Mouse (Mus musculus) MEL (cell line): ENCODE data around the gene Olfr1442. TPM values are rescaled to one million over a fixed set of nuclear protein-coding genes. Genes with fewer than 3 reads are reported as not detected.

Source experiments
- DNase-seq: peaks from one replicate; pipeline ENCODE4 v3.0.0; 2011; ENCODE audit warnings: low read depth, low spot score
- H3K27ac ChIP-seq: 2 replicates; pipeline ENCODE4 v1.5.1; 2012; ENCODE audit warnings: low read depth, mild to moderate bottlenecking, control low read depth, low read length, moderate library complexity; ENCODE audit not compliant: control insufficient read depth
- H3K27me3 ChIP-seq, 2 experiments: fragments of 150-350 bp in 1 of 2; sonication (generic) in 1 of 2; 2 replicates each; pipeline ENCODE4 v1.6.1; 2012; ENCODE audit warnings: low read length in 2 of 2, mild to moderate bottlenecking in 2 of 2, improper control_type of control experiment in 1 of 2, moderate library complexity in 1 of 2; ENCODE audit not compliant: insufficient read depth in 2 of 2, control insufficient read depth in 1 of 2
- H3K36me3 ChIP-seq, 2 experiments: 2 replicates each; pipeline ENCODE4 v1.6.1; 2012 to 2014; ENCODE audit warnings: low read length in 2 of 2, improper control_type of control experiment in 1 of 2, inconsistent platforms in 1 of 2, mild to moderate bottlenecking in 1 of 2; ENCODE audit not compliant: insufficient read depth in 2 of 2, control insufficient read depth in 1 of 2
- H3K4me1 ChIP-seq, 2 experiments: fragments of 150-350 bp in 1 of 2; sonication (generic) in 1 of 2; 2 replicates each; pipeline ENCODE4 v1.6.1; 2012; ENCODE audit warnings: low read length in 2 of 2, improper control_type of control experiment in 1 of 2, mild to moderate bottlenecking in 1 of 2; ENCODE audit not compliant: insufficient read depth in 2 of 2, control insufficient read depth in 1 of 2
- H3K4me3 ChIP-seq, 2 experiments: fragments of 150-350 bp in 1 of 2; sonication (generic) in 1 of 2; 2 replicates each; pipeline ENCODE4 v1.5.1; 2012; ENCODE audit warnings: low read depth in 2 of 2, low read length in 2 of 2, mild to moderate bottlenecking in 2 of 2, moderate library complexity in 2 of 2, control low read depth in 1 of 2, improper control_type of control experiment in 1 of 2; ENCODE audit not compliant: control insufficient read depth in 1 of 2, insufficient read depth in 1 of 2
- H3K79me2 ChIP-seq: 2 replicates; pipeline ENCODE4 v1.6.1; 2012; ENCODE audit warnings: mild to moderate bottlenecking, low read length, moderate library complexity; ENCODE audit not compliant: control insufficient read depth, poor library complexity, insufficient read depth
- H3K9ac ChIP-seq: 2 replicates; pipeline ENCODE4 v1.6.1; 2012; ENCODE audit warnings: low read depth, mild to moderate bottlenecking, control low read depth, low read length, moderate library complexity; ENCODE audit not compliant: control insufficient read depth, poor library complexity, severe bottlenecking
- H3K9me3 ChIP-seq: fragments of 150-350 bp; sonication (generic); replicated peaks from 2 replicates; pipeline ENCODE4 v1.6.1; 2012; ENCODE audit warnings: mild to moderate bottlenecking, low read length, improper control_type of control experiment, moderate library complexity; ENCODE audit not compliant: insufficient read depth
- BHLHE40 ChIP-seq: IDR thresholded peaks from 2 replicates; pipeline ENCODE4 v1.6.1; 2012; ENCODE audit warnings: low read depth, mild to moderate bottlenecking, inconsistent platforms, low read length, improper control_type of control experiment, borderline replicate concordance
- ETS1 ChIP-seq: IDR thresholded peaks from 2 replicates; pipeline ENCODE4 v1.6.1; 2012; ENCODE audit warnings: low read depth, mild to moderate bottlenecking, inconsistent platforms, low read length, improper control_type of control experiment, moderate library complexity
- GABPA ChIP-seq: IDR thresholded peaks from 2 replicates; pipeline ENCODE4 v1.6.1; 2012; ENCODE audit warnings: low read depth, mild to moderate bottlenecking, inconsistent platforms, low read length, improper control_type of control experiment, moderate library complexity
- HCFC1 ChIP-seq: IDR thresholded peaks from 2 replicates; pipeline ENCODE4 v1.6.1; 2012; ENCODE audit warnings: low read depth, mild to moderate bottlenecking, inconsistent platforms, low read length, improper control_type of control experiment, moderate library complexity
- MAFK ChIP-seq: IDR thresholded peaks from 2 replicates; pipeline ENCODE4 v1.6.1; 2011; ENCODE audit warnings: low read depth, mild to moderate bottlenecking, low read length, improper control_type of control experiment, borderline replicate concordance
- MAZ ChIP-seq: IDR thresholded peaks from 2 replicates; pipeline ENCODE4 v1.6.1; 2012; ENCODE audit warnings: low read depth, mild to moderate bottlenecking, inconsistent platforms, low read length, improper control_type of control experiment
- MEF2A ChIP-seq: IDR thresholded peaks from 2 replicates; pipeline ENCODE4 v1.6.1; 2014; ENCODE audit warnings: low read depth, mild to moderate bottlenecking, inconsistent platforms, low read length, improper control_type of control experiment; ENCODE audit not compliant: poor library complexity, insufficient replicate concordance, severe bottlenecking; ENCODE audit errors: extremely low read depth
- MYC ChIP-seq: IDR thresholded peaks from 2 replicates; pipeline ENCODE4 v1.6.1; 2011; ENCODE audit warnings: low read depth, mild to moderate bottlenecking, low read length, improper control_type of control experiment, moderate library complexity
- NELFE ChIP-seq: IDR thresholded peaks from 2 replicates; pipeline ENCODE4 v1.6.1; 2011; ENCODE audit warnings: low read depth, low read length, improper control_type of control experiment
- POLR2A ChIP-seq, 2 experiments: IDR thresholded peaks; 2 replicates each; pipeline ENCODE4 v1.6.1; 2011 to 2012; ENCODE audit warnings: low read length in 2 of 2, mild to moderate bottlenecking in 2 of 2, control low read depth in 1 of 2, improper control_type of control experiment in 1 of 2, low read depth in 1 of 2, moderate library complexity in 1 of 2; ENCODE audit not compliant: control insufficient read depth in 1 of 2, insufficient read depth in 1 of 2, poor library complexity in 1 of 2
- POLR2AphosphoS5 ChIP-seq: IDR thresholded peaks from 2 replicates; pipeline ENCODE4 v1.6.1; 2012; ENCODE audit warnings: low read depth, borderline replicate concordance, mild to moderate bottlenecking, inconsistent platforms, low read length, moderate library complexity, mixed read lengths
- RAD21 ChIP-seq: IDR thresholded peaks from 2 replicates; pipeline ENCODE4 v1.6.1; 2011; ENCODE audit warnings: mild to moderate bottlenecking, low read depth, low read length, improper control_type of control experiment
- RCOR1 ChIP-seq: IDR thresholded peaks from 2 replicates; pipeline ENCODE4 v1.6.1; 2012; ENCODE audit warnings: low read depth, mild to moderate bottlenecking, inconsistent platforms, low read length, improper control_type of control experiment
- TBP ChIP-seq: IDR thresholded peaks from 2 replicates; pipeline ENCODE4 v1.8.0; 2011; ENCODE audit warnings: low read depth, low read length, improper control_type of control experiment
- TCF12 ChIP-seq: IDR thresholded peaks from 2 replicates; pipeline ENCODE4 v1.6.1; 2014; ENCODE audit warnings: low read depth, mild to moderate bottlenecking, inconsistent platforms, low read length, improper control_type of control experiment, moderate library complexity
- USF1 ChIP-seq: IDR thresholded peaks from 2 replicates; pipeline ENCODE4 v1.6.1; 2014; ENCODE audit warnings: low read depth, mild to moderate bottlenecking, inconsistent platforms, low read length, improper control_type of control experiment, moderate library complexity
- ZKSCAN1 ChIP-seq: IDR thresholded peaks from 2 replicates; pipeline ENCODE4 v1.6.1; 2012; ENCODE audit warnings: low read depth, mild to moderate bottlenecking, inconsistent platforms, low read length, improper control_type of control experiment, moderate library complexity
- ZMIZ1 ChIP-seq: IDR thresholded peaks from 2 replicates; pipeline ENCODE4 v1.6.1; 2012; ENCODE audit warnings: low read depth, mild to moderate bottlenecking, inconsistent platforms, low read length, improper control_type of control experiment, moderate library complexity
- polyA plus RNA-seq, 2 experiments: library from polyadenylated mRNA; stranded (reverse) in 1 of 2; unstranded in 1 of 2; fragments of >175 nt in 1 of 2; fragments of >200 nt in 1 of 2; gene quantifications; 2 replicates each; pipeline versions ENCODE4 v1.2.1 to v1.2.4; 2012; ENCODE audit warnings: low replicate concordance in 2 of 2, low read depth in 1 of 2; ENCODE audit not compliant: insufficient read length in 2 of 2, insufficient read depth in 1 of 2, missing spikeins in 1 of 2
- total RNA-seq: library from RNA; depleted of rRNA; stranded (reverse); fragments of 300-350 nt; gene quantifications from 2 replicates; pipeline ENCODE4 v1.2.3, GENCODE M21; 2012

Olfr1442 gene
- total and polyA plus RNA-seq, 3 experiments, result not detected

GRCm38 (mm10) chr19:12638049-12638448, 32.2 kb upstream of the Olfr1442 start:
- H3K27ac ChIP-seq, result no peak overlapping the region
- TF ChIP-seq ZKSCAN1 (no peak), NELFE (no peak), TCF12 (no peak)
- TF ChIP-seq, all 39 proteins: peak for 0
- Histone ChIP-seq H3K4me3 (no peak overlapping the region), H3K79me2 (no peaks in the 10 kb centered on the region), H3K9ac (no peak overlapping the region), H3K4me1 (no peaks in the 10 kb centered on the region), H3K36me3 (no peaks in the 10 kb centered on the region), H3K9me3 (no peaks in the 10 kb centered on the region), H3K27me3 (no peaks in the 10 kb centered on the region; a peak in 2 of 4 replicates)
- no peak for DNase-seq

DNA sequence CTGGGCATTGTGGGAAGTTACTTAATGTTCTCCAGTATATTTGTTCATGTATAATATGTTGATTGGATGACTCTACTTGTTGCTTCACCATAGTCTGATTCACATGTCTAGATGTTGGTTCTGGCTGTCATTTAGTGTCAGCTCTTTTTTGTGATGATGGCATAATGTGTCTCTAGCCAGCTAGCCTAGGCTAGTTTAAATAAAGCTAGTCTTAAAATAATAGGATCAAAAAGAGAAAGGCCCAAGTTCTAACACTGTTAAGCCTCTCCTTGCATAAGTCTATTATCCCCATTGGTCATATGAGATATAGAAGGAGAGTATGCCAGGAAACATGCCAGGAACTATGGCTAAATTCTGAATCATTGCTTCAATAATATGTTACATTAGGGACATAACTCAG, 20.7 kb upstream of the Olfr1442 start:
- no peaks in the 10 kb centered on the region for H3K9me3 ChIP-seq
- H3K9ac ChIP-seq, result no peak overlapping the region
- no peak overlapping the region for H3K27ac ChIP-seq
- H3K36me3 ChIP-seq, result no peaks in the 10 kb centered on the region
- no peaks in the 10 kb centered on the region for H3K79me2 ChIP-seq
- H3K4me3 ChIP-seq, result no peak overlapping the region
- H3K4me1 ChIP-seq, result no peaks in the 10 kb centered on the region
- no peak for TF ChIP-seq BHLHE40
- TF ChIP-seq RAD21, result no peak
- no peak for TF ChIP-seq TBP
- TF ChIP-seq USF1, result no peak
- no peak for TF ChIP-seq MYC
- no peak for TF ChIP-seq ETS1
- no peak for TF ChIP-seq POLR2AphosphoS5
- no peak for TF ChIP-seq GABPA
- TF ChIP-seq TCF12, result no peak
- no peak for TF ChIP-seq MEF2A
- no peak for TF ChIP-seq RCOR1
- TF ChIP-seq HCFC1, result no peak
- no peak for TF ChIP-seq ZMIZ1
- TF ChIP-seq MAZ, result no peak
- TF ChIP-seq MAFK, result no peak
- TF ChIP-seq POLR2A (IDR thresholded peaks at IDR 0.05; ENCODE audit: control insufficient read depth in 1 of 2, insufficient read depth in 1 of 2, low read depth in 1 of 2, low read length in 2 of 2, poor library complexity in 1 of 2), result no peak
- no peak for DNase-seq
- H3K27me3 ChIP-seq, result peaks cover 0 to 1% of the 10 kb centered on the region in 2 experiments; a peak in 2 of 4 replicates
